Mouse (Mus musculus) embryonic facial prominence, embryonic 15.5 days (tissue): ENCODE data around the gene Gzf1. TPM values are rescaled to one million over a fixed set of nuclear protein-coding genes. Genes with fewer than 3 reads are reported as not detected.

ENCODE experiments used
- ATAC-seq: fragments of 200-750 bp; cut with Nextera tagmentation; 2 replicates; pipeline ENCODE4 v1.8.0; 2017; ENCODE audit warnings: low read depth, moderate TSS enrichment; ENCODE audit not compliant: insufficient number of reproducible peaks, low FRiP score, low TSS enrichment
- H3K27ac ChIP-seq: fragments of 300-500 bp; sonication (generic); replicated peaks from 2 replicates; pipeline ENCODE4 v1.5.1; 2015; ENCODE audit warnings: mild to moderate bottlenecking, inconsistent platforms
- H3K27me3 ChIP-seq: fragments of 300-500 bp; sonication (generic); 2 replicates; pipeline ENCODE4 v1.6.1; 2015; ENCODE audit warnings: inconsistent platforms
- H3K36me3 ChIP-seq: fragments of 300-500 bp; sonication (generic); 2 replicates; pipeline ENCODE4 v1.6.1; 2015; ENCODE audit warnings: mild to moderate bottlenecking, inconsistent platforms
- H3K4me1 ChIP-seq: fragments of 300-500 bp; sonication (generic); 2 replicates; pipeline ENCODE4 v1.6.1; 2015; ENCODE audit warnings: inconsistent platforms
- H3K4me2 ChIP-seq: fragments of 300-500 bp; sonication (generic); replicated peaks from 2 replicates; pipeline ENCODE4 v1.6.1; 2015; ENCODE audit warnings: mild to moderate bottlenecking, inconsistent platforms
- H3K4me3 ChIP-seq: fragments of 300-500 bp; sonication (generic); replicated peaks from 2 replicates; pipeline ENCODE4 v1.5.1; 2015; ENCODE audit warnings: mild to moderate bottlenecking, inconsistent platforms
- H3K9ac ChIP-seq: fragments of 300-500 bp; sonication (generic); 2 replicates; pipeline ENCODE4 v1.6.1; 2015; ENCODE audit warnings: inconsistent platforms
- H3K9me3 ChIP-seq: fragments of 300-500 bp; sonication (generic); replicated peaks from 2 replicates; pipeline ENCODE4 v1.6.1; 2016; ENCODE audit warnings: inconsistent platforms
- WGBS: fragments of 180-500 bp; shearing (Covaris S2); methylation state at CpG from one replicate; pipeline ENCODE4 v1.1.7; 2015; 5-methylcytosine and 5-hydroxymethylcytosine counted together
- polyA plus RNA-seq: library from polyadenylated mRNA; unstranded; fragments of >200 nt; fragmentation: Nextera tagmentation; extraction: Ambion mirVana; gene quantifications from 2 replicates; pipeline ENCODE4 v1.2.1, GENCODE M21; 2015

Gzf1 gene
- polyA plus RNA-seq, 1 experiment from 2014 or later = 18.7 TPM

GRCm38 (mm10) chr2:148679346-148679745 lies 1.5 kb upstream of the Gzf1 start:
- Histone ChIP-seq H3K4me2 (peak overlapping the region; percentile 89), H3K27me3 (no peaks in the 10 kb centered on the region), H3K27ac (peak overlapping the region; percentile 93), H3K9me3 (no peaks in the 10 kb centered on the region), H3K36me3 (peaks cover 31% of the 10 kb centered on the region), H3K9ac (no peak overlapping the region), H3K4me3 (peak overlapping the region; percentile 82), H3K4me1 (peaks cover 43% of the 10 kb centered on the region)
- peak; percentile 59 for ATAC-seq
- 3% methylated on average over 9 of the region's 9 CpGs for WGBS

DNA sequence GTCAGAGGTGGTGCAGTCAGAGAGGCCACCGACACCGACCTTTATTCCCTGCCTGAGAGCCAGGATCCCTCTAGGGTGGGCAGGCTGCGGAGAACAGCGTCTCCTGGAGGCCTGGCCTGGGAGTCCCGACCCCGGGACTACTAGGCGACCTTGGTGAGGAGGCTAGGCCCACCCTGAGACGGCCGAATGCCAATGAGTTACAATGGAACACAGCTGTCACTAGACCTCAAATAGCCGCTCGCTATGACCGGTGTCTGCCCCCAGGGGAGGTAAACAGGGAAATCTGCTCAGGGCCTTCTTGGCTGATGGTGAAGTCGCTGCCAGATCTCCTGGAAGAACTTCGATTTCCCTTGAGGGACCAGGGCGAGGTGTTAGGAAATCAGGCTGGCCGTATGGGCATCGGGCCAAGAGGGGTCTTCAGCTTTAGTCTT lies 653 bp downstream of the Gzf1 start:
- WGBS = 9% methylated on average over 17 of the region's 17 CpGs
- Histone ChIP-seq H3K4me1 (peaks cover 41% of the 10 kb centered on the region), H3K27me3 (no peaks in the 10 kb centered on the region), H3K4me3 (peak overlapping the region; percentile 82), H3K4me2 (peak overlapping the region; percentile 89), H3K36me3 (peaks cover 31% of the 10 kb centered on the region), H3K9me3 (no peaks in the 10 kb centered on the region), H3K27ac (peak overlapping the region; percentile 92), H3K9ac (peak overlapping the region; percentile 82)
- ATAC-seq = peak; percentile 32

DNA sequence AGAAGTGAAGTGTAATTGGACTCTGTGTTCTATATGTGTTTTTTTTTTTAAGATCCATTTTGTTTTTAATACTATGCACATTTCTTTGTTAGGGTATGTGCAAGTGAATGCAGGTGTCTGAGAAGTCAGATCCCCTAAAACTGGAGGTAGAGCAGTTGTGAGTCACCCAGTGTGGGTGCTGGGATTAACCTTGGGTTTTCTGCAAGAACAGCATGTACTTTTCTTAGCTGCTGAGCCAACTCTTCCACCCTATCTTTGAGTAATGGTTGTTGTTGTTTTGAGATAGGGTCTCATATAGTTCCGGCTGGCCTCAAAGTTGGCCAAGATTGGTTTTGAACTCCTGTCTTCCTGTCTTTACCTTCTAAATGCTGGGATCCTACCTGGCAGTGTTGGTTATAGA lies 2.2 kb downstream of the Gzf1 start:
- ATAC-seq = no peak
- Histone ChIP-seq H3K4me2 (no peak overlapping the region), H3K27ac (no peak overlapping the region), H3K9ac (no peak overlapping the region), H3K36me3 (peaks cover 42% of the 10 kb centered on the region), H3K4me1 (peaks cover 31% of the 10 kb centered on the region), H3K9me3 (no peaks in the 10 kb centered on the region), H3K27me3 (no peaks in the 10 kb centered on the region), H3K4me3 (no peak overlapping the region)
- WGBS = 86% methylated on average over 1 of the region's 1 CpGs

DNA sequence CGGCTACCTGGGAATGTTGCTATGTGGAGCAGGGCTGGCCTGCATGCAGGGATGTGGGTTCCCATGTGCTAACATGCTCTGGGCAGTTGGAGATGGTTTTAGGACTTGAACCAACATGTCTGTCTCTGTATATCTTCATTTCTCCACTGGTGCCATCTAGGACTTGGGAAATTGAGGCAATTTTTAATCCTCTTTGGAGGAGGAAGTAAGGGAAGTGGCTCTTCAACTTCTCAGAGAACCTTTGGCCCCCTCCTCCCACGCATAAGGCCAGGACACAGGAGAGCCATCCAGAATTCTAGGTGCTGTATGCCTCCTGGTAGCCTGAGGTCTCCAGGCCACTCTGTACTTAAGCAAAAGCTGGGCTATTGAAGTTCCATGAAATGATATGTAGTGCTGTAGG lies 4.1 kb downstream of the Gzf1 start:
- H3K27me3 ChIP-seq = no peaks in the 10 kb centered on the region
- no peaks in the 10 kb centered on the region for H3K9me3 ChIP-seq
- WGBS = 91% methylated on average over 2 of the region's 2 CpGs
- no peak overlapping the region for H3K4me2 ChIP-seq
- no peak overlapping the region for H3K9ac ChIP-seq
- H3K27ac ChIP-seq = no peak overlapping the region
- ATAC-seq = no peak
- peaks cover 15% of the 10 kb centered on the region for H3K4me1 ChIP-seq
- no peak overlapping the region for H3K4me3 ChIP-seq
- H3K36me3 ChIP-seq = peaks cover 53% of the 10 kb centered on the region

- WGBS = 85% methylated on average over 3 of the region's 3 CpGs
- Histone ChIP-seq H3K4me2 (no peak overlapping the region), H3K27me3 (no peaks in the 10 kb centered on the region), H3K36me3 (peaks cover 59% of the 10 kb centered on the region), H3K9me3 (no peaks in the 10 kb centered on the region), H3K9ac (no peak overlapping the region), H3K27ac (no peak overlapping the region), H3K4me3 (no peak overlapping the region), H3K4me1 (peaks cover 11% of the 10 kb centered on the region)
- no peak for ATAC-seq
These were observed 4.9 kb downstream of the Gzf1 start for GRCm38 (mm10) chr2:148685709-148686108.

DNA sequence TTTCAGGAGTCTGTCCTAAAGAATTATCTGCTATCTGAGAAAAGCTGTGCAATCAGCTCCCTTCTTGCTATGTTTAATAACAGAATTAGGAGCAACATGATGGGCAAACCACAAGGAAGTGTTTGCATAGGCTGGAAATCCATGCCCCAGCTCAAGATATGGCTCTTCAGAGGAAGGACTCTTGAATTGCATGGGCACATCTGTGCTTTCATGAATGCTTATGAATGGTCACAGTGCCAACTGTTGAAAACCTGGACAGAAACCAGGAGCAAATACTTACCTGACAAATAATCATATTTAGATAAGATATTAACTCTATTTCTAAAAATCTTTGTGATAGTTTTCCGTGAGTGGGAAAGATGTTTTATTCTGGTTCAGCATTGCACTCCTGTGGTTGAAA lies 6.0 kb downstream of the Gzf1 start:
- Histone ChIP-seq H3K4me2 (no peak overlapping the region), H3K36me3 (peaks cover 70% of the 10 kb centered on the region), H3K27me3 (no peaks in the 10 kb centered on the region), H3K9me3 (no peaks in the 10 kb centered on the region), H3K4me1 (peaks cover 6% of the 10 kb centered on the region), H3K27ac (no peak overlapping the region), H3K9ac (no peak overlapping the region), H3K4me3 (no peak overlapping the region)
- WGBS = 94% methylated on average over 1 of the region's 1 CpGs
- ATAC-seq = no peak

- Histone ChIP-seq H3K9ac (no peak overlapping the region), H3K36me3 (peaks cover 74% of the 10 kb centered on the region), H3K4me2 (no peak overlapping the region), H3K4me3 (no peak overlapping the region), H3K4me1 (no peaks in the 10 kb centered on the region), H3K27me3 (no peaks in the 10 kb centered on the region), H3K9me3 (no peaks in the 10 kb centered on the region), H3K27ac (no peak overlapping the region)
- ATAC-seq = no peak
- 92% methylated on average over 5 of the region's 5 CpGs for WGBS
These were observed 7.1 kb downstream of the Gzf1 start for GRCm38 (mm10) chr2:148687971-148688370.

- H3K4me1 ChIP-seq = no peaks in the 10 kb centered on the region
- H3K36me3 ChIP-seq = peaks cover 72% of the 10 kb centered on the region
- H3K27ac ChIP-seq = no peak overlapping the region
- no peaks in the 10 kb centered on the region for H3K9me3 ChIP-seq
- WGBS = 94% methylated on average over 6 of the region's 6 CpGs
- H3K4me3 ChIP-seq = no peak overlapping the region
- no peak overlapping the region for H3K9ac ChIP-seq
- no peak for ATAC-seq
- H3K4me2 ChIP-seq = no peak overlapping the region
- no peaks in the 10 kb centered on the region for H3K27me3 ChIP-seq
These were observed 8.8 kb downstream of the Gzf1 start for GRCm38 (mm10) chr2:148689444-148690140.

DNA sequence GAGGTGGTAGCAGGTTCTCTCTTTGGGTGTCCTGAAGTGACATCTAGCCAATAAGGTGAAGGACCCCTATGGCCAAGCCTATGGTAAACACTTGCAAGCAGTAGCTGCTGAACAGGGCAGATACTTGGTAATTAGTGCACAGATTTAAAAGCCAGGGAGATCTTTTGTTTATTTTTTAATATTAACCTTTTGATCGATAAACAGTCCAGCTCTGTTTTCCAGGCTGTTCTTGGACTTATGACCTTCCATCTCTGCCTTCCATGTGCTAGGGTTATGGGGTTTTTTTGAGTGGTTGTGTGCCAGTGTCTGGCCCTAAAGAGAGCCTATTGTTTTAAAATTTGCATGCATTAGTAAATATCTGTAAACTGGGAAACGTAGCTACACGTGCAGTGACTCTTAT lies 9.5 kb downstream of the Gzf1 start:
- Histone ChIP-seq H3K4me3 (no peak overlapping the region), H3K27me3 (no peaks in the 10 kb centered on the region), H3K4me2 (no peak overlapping the region), H3K9me3 (no peaks in the 10 kb centered on the region), H3K4me1 (no peaks in the 10 kb centered on the region), H3K36me3 (peaks cover 74% of the 10 kb centered on the region), H3K9ac (no peak overlapping the region), H3K27ac (no peak overlapping the region)
- WGBS = 92% methylated on average over 3 of the region's 3 CpGs
- ATAC-seq = no peak

GRCm38 (mm10) chr2:148690781-148691180 lies 10.0 kb downstream of the Gzf1 start:
- 87% methylated on average over 5 of the region's 5 CpGs for WGBS
- Histone ChIP-seq H3K4me3 (no peak overlapping the region), H3K27ac (no peak overlapping the region), H3K27me3 (no peaks in the 10 kb centered on the region), H3K4me1 (no peaks in the 10 kb centered on the region), H3K36me3 (peaks cover 74% of the 10 kb centered on the region), H3K9ac (no peak overlapping the region), H3K4me2 (no peak overlapping the region), H3K9me3 (no peaks in the 10 kb centered on the region)
- ATAC-seq = no peak

- no peak for ATAC-seq
- H3K9ac ChIP-seq = no peak overlapping the region
- H3K4me1 ChIP-seq = no peaks in the 10 kb centered on the region
- H3K36me3 ChIP-seq = peaks cover 46% of the 10 kb centered on the region
- H3K27me3 ChIP-seq = no peaks in the 10 kb centered on the region
- H3K4me2 ChIP-seq = no peak overlapping the region
- no peak overlapping the region for H3K27ac ChIP-seq
- 64% methylated on average over 5 of the region's 5 CpGs for WGBS
- no peak overlapping the region for H3K4me3 ChIP-seq
- H3K9me3 ChIP-seq = no peaks in the 10 kb centered on the region
These were observed 17.7 kb downstream of the Gzf1 start for GRCm38 (mm10) chr2:148698571-148698970.
